Mouse (Mus musculus) MEL (cell line): ENCODE data around the gene Crygd.

ENCODE experiments used
- BHLHE40 ChIP-seq: IDR thresholded peaks from 2 replicates; pipeline ENCODE4 v1.6.1; 2012; ENCODE audit warnings: low read depth, mild to moderate bottlenecking, inconsistent platforms, low read length, improper control_type of control experiment, borderline replicate concordance
- CTCF ChIP-seq, 3 experiments: IDR thresholded peaks in 2 of 3; conservative IDR thresholded peaks in 1 of 3; 2 replicates each; pipeline ENCODE4 v1.5.1; 2011 to 2012; ENCODE audit warnings: low read length in 3 of 3, low read depth in 2 of 3, mild to moderate bottlenecking in 2 of 3, improper control_type of control experiment in 1 of 3, inconsistent platforms in 1 of 3, mixed read lengths in 1 of 3, moderate library complexity in 1 of 3; ENCODE audit not compliant: control insufficient read depth in 1 of 3, insufficient read depth in 1 of 3, poor library complexity in 1 of 3, severe bottlenecking in 1 of 3
- EP300 ChIP-seq, 2 experiments: IDR thresholded peaks; 2 replicates each; pipeline ENCODE4 v1.6.1; 2011; ENCODE audit warnings: improper control_type of control experiment in 2 of 2, low read length in 2 of 2, low read depth in 1 of 2, mild to moderate bottlenecking in 1 of 2
- MAFK ChIP-seq: IDR thresholded peaks from 2 replicates; pipeline ENCODE4 v1.6.1; 2011; ENCODE audit warnings: low read depth, mild to moderate bottlenecking, low read length, improper control_type of control experiment, borderline replicate concordance
- MAX ChIP-seq: IDR thresholded peaks from 2 replicates; pipeline ENCODE4 v1.6.1; 2011; ENCODE audit warnings: low read length, improper control_type of control experiment
- POLR2A ChIP-seq, 2 experiments: IDR thresholded peaks; 2 replicates each; pipeline ENCODE4 v1.6.1; 2011 to 2012; ENCODE audit warnings: low read length in 2 of 2, mild to moderate bottlenecking in 2 of 2, control low read depth in 1 of 2, improper control_type of control experiment in 1 of 2, low read depth in 1 of 2, moderate library complexity in 1 of 2; ENCODE audit not compliant: control insufficient read depth in 1 of 2, insufficient read depth in 1 of 2, poor library complexity in 1 of 2
- RAD21 ChIP-seq: IDR thresholded peaks from 2 replicates; pipeline ENCODE4 v1.6.1; 2011; ENCODE audit warnings: mild to moderate bottlenecking, low read depth, low read length, improper control_type of control experiment
- TAL1 ChIP-seq: IDR thresholded peaks from 2 replicates; pipeline ENCODE4 v1.6.1; 2012; ENCODE audit warnings: mild to moderate bottlenecking, inconsistent platforms, low read length, moderate library complexity, mixed read lengths
- UBTF ChIP-seq: IDR thresholded peaks from 2 replicates; pipeline ENCODE4 v1.6.1; 2012; ENCODE audit warnings: low read depth, mild to moderate bottlenecking, inconsistent platforms, low read length, improper control_type of control experiment, moderate library complexity, borderline replicate concordance; ENCODE audit not compliant: insufficient read depth

DNA sequence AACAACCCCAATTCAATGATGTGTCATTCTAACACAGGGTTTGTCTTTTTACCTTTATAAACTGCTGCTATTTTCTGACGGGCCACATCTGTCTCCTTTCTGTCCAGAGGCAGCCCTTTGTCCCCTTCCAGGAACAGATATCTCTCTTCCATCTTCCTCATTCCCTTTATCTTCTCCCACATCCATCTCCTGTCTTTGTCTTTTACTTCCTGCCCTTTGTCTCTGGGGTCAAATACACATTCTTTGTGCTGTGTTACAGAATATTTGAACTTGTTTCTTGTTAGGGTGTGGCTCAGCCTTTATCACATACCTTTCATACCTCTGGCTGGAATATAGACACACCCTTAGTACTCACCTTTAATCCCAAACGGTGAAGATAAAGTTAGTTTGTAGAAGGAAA, 25.7 kb downstream of the Crygd start:
- TF ChIP-seq UBTF: no peak
- TF ChIP-seq MAFK: no peak
- no peak for TF ChIP-seq EP300 (IDR thresholded peaks at IDR 0.05; ENCODE audit: low read depth in 1 of 2, low read length in 2 of 2)
- no peak for TF ChIP-seq POLR2A (IDR thresholded peaks at IDR 0.05; ENCODE audit: control insufficient read depth in 1 of 2, insufficient read depth in 1 of 2, low read depth in 1 of 2, low read length in 2 of 2, poor library complexity in 1 of 2)
- no peak for TF ChIP-seq CTCF (IDR thresholded peaks at IDR 0.05 in 2 of 3, conservative IDR thresholded peaks at IDR 0.05 in 1 of 3; ENCODE audit: control insufficient read depth in 1 of 3, insufficient read depth in 1 of 3, low read depth in 2 of 3, low read length in 3 of 3, poor library complexity in 1 of 3, severe bottlenecking in 1 of 3)
- no peak for TF ChIP-seq TAL1
- TF ChIP-seq BHLHE40: no peak
- no peak for TF ChIP-seq RAD21
- no peak for TF ChIP-seq MAX
